Mouse (Mus musculus) B cell, adult 67 days (primary cell): ENCODE results near the gene Tnrc18. TPM values are rescaled to one million over a fixed set of nuclear protein-coding genes. Genes with fewer than 3 reads are reported as not detected.

Source experiments
- total RNA-seq, 2 experiments: library from RNA; stranded (reverse); gene quantifications; 4 replicates each; pipeline ENCODE4 v1.2.4; 2023

The Tnrc18 gene
- 100 to 1,000 TPM; 103 to 112 TPM for total RNA-seq

GRCm38 (mm10) chr5:142817524-142818434, at the start of gene Tnrc18:
Gene Tnrc18 (minus strand): TSS chr5:142817662.

DNA sequence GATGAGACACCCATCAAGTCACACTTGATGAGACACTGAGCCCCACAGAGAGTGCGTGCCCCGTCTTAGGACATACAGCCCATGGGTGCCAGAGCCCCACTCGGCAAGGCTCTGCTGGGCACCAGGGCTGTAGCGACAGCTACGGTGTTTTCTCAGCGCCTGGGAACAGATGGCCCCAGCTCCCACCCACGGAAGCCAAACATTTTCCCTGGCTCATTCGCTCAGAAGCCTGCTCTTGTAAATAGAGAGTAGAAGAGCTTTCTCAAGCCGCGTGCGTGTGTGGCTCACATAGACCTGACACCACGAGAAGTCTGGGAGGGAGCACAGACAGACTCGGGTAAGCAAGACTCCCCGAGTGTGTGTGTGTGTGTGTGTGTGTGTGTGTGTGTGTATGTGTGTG, 125.2 kb downstream of the Tnrc18 start, which contains the start of gene Slc29a4:
Slc29a4 (plus strand) TSS at position 265 of the 400 bp plus-strand sequence.

Other genes with a start within 250 kb of the Tnrc18 start
- gene Mmd2, start 208.9 kb downstream of the Tnrc18 start, total RNA-seq, result not detected
- gene Wipi2, start 190.0 kb downstream of the Tnrc18 start, total RNA-seq, result 10 to 100 TPM; 72.7 to 72.8 TPM
- 1 to 10 TPM; 3.6 to 8.4 TPM for gene Slc29a4, start 125.2 kb downstream of the Tnrc18 start, total RNA-seq
- gene Fbxl18, start 77.8 kb upstream of the Tnrc18 start, total RNA-seq, result 10 to 100 TPM; 11.5 to 12.7 TPM
- gene Actb, start 89.1 kb upstream of the Tnrc18 start, total RNA-seq, result 1,000 to 10,000 TPM; 7,721 to 7,997 TPM
- 1 to 10 TPM in 1 of 2 experiments, under 1 TPM in 1; 0.27 to 1.2 TPM for gene Fscn1, start 142.7 kb upstream of the Tnrc18 start, total RNA-seq